Mouse (Mus musculus) limb, embryonic 13.5 days (tissue): ENCODE measurements around the gene Tgm1. TPM values are rescaled to one million over a fixed set of nuclear protein-coding genes. Genes with fewer than 3 reads are reported as not detected.
A peak's percentile ranks its signal among the peaks of the same experiment; 100 is the strongest.

Source experiments
- ATAC-seq: fragments of 200-750 bp; cut with Nextera tagmentation; 2 replicates; pipeline ENCODE4 v1.8.0; 2017; ENCODE audit warnings: low read depth, moderate number of reproducible peaks, moderate TSS enrichment; ENCODE audit not compliant: low FRiP score
- H3K27ac ChIP-seq: fragments of 300-500 bp; sonication (generic); 2 replicates; pipeline ENCODE4 v1.5.1; 2015; ENCODE audit warnings: inconsistent platforms, mild to moderate bottlenecking, moderate library complexity
- H3K27me3 ChIP-seq: fragments of 300-500 bp; sonication (generic); 2 replicates; pipeline ENCODE4 v1.6.1; 2015; ENCODE audit warnings: mild to moderate bottlenecking, inconsistent platforms
- H3K36me3 ChIP-seq: fragments of 300-500 bp; sonication (generic); 2 replicates; pipeline ENCODE4 v1.6.1; 2015; ENCODE audit warnings: inconsistent platforms, mild to moderate bottlenecking, moderate library complexity
- H3K4me1 ChIP-seq: fragments of 300-500 bp; sonication (generic); 2 replicates; pipeline ENCODE4 v1.6.1; 2015; ENCODE audit warnings: inconsistent platforms
- H3K4me2 ChIP-seq: fragments of 300-500 bp; sonication (generic); replicated peaks from 2 replicates; pipeline ENCODE4 v1.6.1; 2015; ENCODE audit warnings: inconsistent platforms, mild to moderate bottlenecking, moderate library complexity
- H3K4me3 ChIP-seq: fragments of 300-500 bp; sonication (generic); 2 replicates; pipeline ENCODE4 v1.5.1; 2015; ENCODE audit warnings: moderate library complexity, mild to moderate bottlenecking, inconsistent platforms
- H3K9ac ChIP-seq: fragments of 300-500 bp; sonication (generic); 2 replicates; pipeline ENCODE4 v1.6.1; 2015; ENCODE audit warnings: mild to moderate bottlenecking, inconsistent platforms
- H3K9me3 ChIP-seq: fragments of 300-500 bp; sonication (generic); 2 replicates; pipeline ENCODE4 v1.6.1; 2016; ENCODE audit warnings: inconsistent platforms
- WGBS: fragments of 180-500 bp; shearing (Covaris S2); methylation state at CpG from one replicate; pipeline ENCODE4 v1.1.7; 2015; 5-methylcytosine and 5-hydroxymethylcytosine counted together
- polyA plus RNA-seq: library from polyadenylated mRNA; unstranded; fragments of >200 nt; fragmentation: Nextera tagmentation; extraction: Ambion mirVana; gene quantifications from 2 replicates; pipeline ENCODE4 v1.2.1, GENCODE M21; 2015

Gene Tgm1
- polyA plus RNA-seq, 1 experiment from 2014 or later = 5.7 TPM

DNA sequence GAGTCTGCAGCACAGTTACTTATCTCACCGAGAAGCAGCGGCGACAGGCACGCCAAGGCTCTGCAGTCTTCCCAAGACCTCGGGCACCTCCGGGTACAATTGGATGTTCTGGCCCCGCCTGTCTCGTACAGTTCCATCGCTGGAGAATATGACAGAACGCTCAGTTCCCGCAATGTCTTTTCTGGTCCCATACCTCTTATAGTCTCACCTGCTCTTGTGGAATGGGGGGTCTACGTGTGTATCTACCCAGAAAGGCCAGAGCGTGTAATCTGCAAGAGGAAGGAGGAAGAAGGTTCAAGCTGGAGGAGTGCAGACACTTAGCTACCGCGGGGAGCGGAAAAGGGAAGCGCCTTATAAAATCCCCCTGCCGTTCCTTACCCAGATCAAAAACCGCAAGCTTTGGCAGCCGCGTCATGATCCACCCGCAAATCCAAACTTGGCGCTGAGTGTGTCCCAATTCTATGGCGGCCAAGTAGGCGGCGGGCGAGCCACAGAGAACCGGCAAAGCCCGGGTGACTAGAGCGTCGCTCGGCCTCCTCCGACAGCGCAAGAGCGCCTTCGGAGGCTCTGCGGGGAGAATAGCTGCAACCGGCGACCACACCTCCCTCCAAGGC, 53.7 kb downstream of the Tgm1 start, which contains the start of gene Mdp1:
TSS of gene Mdp1 (minus strand) at position 549 of the 614 bp plus-strand sequence.
- Histone ChIP-seq H3K27ac (peak within 1 kb of the TSS; percentile 66), H3K4me1 (peaks cover 18% of the 10 kb centered on the region), H3K36me3 (peaks cover 46% of the 10 kb centered on the region), H3K9ac (peak within 1 kb of the TSS; percentile 78), H3K9me3 (no peaks in the 10 kb centered on the region), H3K4me2 (peak within 1 kb of the TSS; percentile 66), H3K4me3 (peak within 1 kb of the TSS; percentile 65), H3K27me3 (no peaks in the 10 kb centered on the region)
- WGBS = under 1% methylated on average over 39 of the region's 39 CpGs
- peak; percentile 92 for ATAC-seq

DNA sequence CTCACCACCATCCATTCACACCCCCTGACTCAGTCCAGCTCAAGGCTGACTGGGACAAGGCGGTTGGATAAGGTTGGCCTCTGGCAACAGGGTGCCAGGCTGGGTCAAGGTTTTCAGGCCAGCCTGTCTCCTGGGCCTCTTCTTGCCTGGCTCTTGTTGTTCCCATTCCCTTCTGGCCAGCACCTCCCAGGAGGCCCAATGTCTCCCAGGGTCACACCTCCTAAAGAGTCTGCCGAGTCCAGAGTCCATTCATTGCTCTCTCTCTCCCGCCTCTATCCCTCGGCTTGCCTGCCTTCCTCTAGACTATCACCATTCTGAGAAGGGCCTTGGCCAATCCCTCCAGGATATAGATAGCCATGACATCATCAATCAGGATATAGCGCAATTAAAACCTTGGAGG, 55.7 kb downstream of the Tgm1 start:
- WGBS = 88% methylated on average over 5 of the region's 5 CpGs
- Histone ChIP-seq H3K4me3 (no peak overlapping the region), H3K9ac (no peak overlapping the region), H3K27me3 (no peaks in the 10 kb centered on the region), H3K9me3 (no peaks in the 10 kb centered on the region), H3K36me3 (peaks cover 37% of the 10 kb centered on the region), H3K4me1 (peaks cover 18% of the 10 kb centered on the region), H3K4me2 (no peak overlapping the region), H3K27ac (no peak overlapping the region)
- no peak for ATAC-seq

DNA sequence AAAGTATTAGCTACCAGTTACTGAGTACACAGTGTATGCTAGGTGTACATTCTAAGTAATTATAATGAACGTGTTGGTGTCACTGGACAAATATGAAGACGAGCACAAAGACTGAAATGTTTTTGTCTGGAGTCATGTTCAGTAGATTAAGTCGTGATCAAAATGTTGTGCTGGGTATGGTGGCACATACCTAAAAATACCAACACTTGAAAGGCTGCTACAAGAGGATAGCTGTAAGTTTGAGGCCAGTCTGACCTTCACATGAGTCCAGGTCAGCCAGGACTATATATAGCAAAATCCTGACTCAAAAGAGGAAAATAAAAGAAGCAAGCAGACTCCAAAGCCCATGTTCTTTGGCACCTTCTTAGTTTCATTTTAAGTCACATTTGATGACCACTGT, 56.8 kb downstream of the Tgm1 start:
- ATAC-seq = no peak

DNA sequence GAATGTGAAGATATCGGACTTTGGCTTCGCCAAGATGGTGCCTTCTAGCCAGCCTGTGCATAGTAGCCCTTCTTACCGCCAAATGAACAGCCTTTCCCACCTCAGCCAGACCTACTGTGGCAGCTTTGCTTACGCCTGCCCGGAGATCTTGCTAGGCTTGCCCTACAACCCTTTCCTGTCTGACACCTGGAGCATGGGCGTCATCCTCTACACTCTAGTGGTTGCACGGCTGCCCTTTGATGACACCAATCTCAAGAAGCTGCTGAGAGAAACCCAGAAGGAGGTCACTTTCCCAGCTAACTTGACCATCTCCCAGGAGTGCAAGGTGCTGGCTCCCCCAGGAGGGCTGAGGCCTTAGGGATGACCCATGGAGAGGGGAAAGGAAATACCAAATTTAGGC, 62.2 kb downstream of the Tgm1 start:
- Histone ChIP-seq H3K4me2 (no peak overlapping the region), H3K4me1 (no peaks in the 10 kb centered on the region), H3K9me3 (no peaks in the 10 kb centered on the region), H3K4me3 (no peak overlapping the region), H3K27me3 (no peaks in the 10 kb centered on the region), H3K36me3 (peaks cover 10% of the 10 kb centered on the region), H3K9ac (no peak overlapping the region), H3K27ac (no peak overlapping the region)
- ATAC-seq = no peak
- 88% methylated on average over 7 of the region's 7 CpGs for WGBS

More for the DNA sequence above, 56.8 kb downstream of the Tgm1 start:
- Histone ChIP-seq H3K36me3 (peaks cover 29% of the 10 kb centered on the region), H3K9ac (no peak overlapping the region), H3K27me3 (no peaks in the 10 kb centered on the region), H3K4me3 (no peak overlapping the region), H3K4me1 (peaks cover 18% of the 10 kb centered on the region), H3K9me3 (no peaks in the 10 kb centered on the region), H3K4me2 (no peak overlapping the region), H3K27ac (no peak overlapping the region)
- 87% methylated on average over 3 of the region's 3 CpGs for WGBS

Other genes starting within 250 kb of the Tgm1 start
- 87.4 and 89.1 TPM in 2 replicates for gene Dhrs4, start 235.2 kb downstream of the Tgm1 start, polyA plus RNA-seq
- 2.7 and 3.3 TPM in 2 replicates for gene Carmil3, start 223.3 kb downstream of the Tgm1 start, polyA plus RNA-seq
- gene Cpne6, start 203.5 kb downstream of the Tgm1 start, polyA plus RNA-seq = 0.32 and 0.78 TPM in 2 replicates
- not detected in 2 replicates for gene Nrl, start 188.9 kb downstream of the Tgm1 start, polyA plus RNA-seq
- gene Pck2, start 173.7 kb downstream of the Tgm1 start, polyA plus RNA-seq = 36.9 and 38.0 TPM in 2 replicates
- 55.9 and 58.7 TPM in 2 replicates for gene Dcaf11, start 153.9 kb downstream of the Tgm1 start, polyA plus RNA-seq
- gene A730061H03Rik, start 153.5 kb downstream of the Tgm1 start, polyA plus RNA-seq = 0.74 TPM in 1 of 2 replicates, not detected in the other
- gene Fitm1, start 138.3 kb downstream of the Tgm1 start, polyA plus RNA-seq = 22.5 and 25.5 TPM in 2 replicates
- gene Psme1, start 135.8 kb downstream of the Tgm1 start, polyA plus RNA-seq = 145 and 150 TPM in 2 replicates
- gene Emc9, start 128.6 kb downstream of the Tgm1 start, polyA plus RNA-seq = 4.9 and 5.0 TPM in 2 replicates
- 251 and 280 TPM in 2 replicates for gene Psme2, start 122.8 kb downstream of the Tgm1 start, polyA plus RNA-seq
- 22.5 and 23.2 TPM in 2 replicates for gene Rnf31, start 122.2 kb downstream of the Tgm1 start, polyA plus RNA-seq
- gene Irf9, start 110.4 kb downstream of the Tgm1 start, polyA plus RNA-seq = 11.2 and 11.4 TPM in 2 replicates
- 6.1 and 7.0 TPM in 2 replicates for gene Rec8, start 95.9 kb downstream of the Tgm1 start, polyA plus RNA-seq
- gene Ipo4, start 78.0 kb downstream of the Tgm1 start, polyA plus RNA-seq = 107 and 113 TPM in 2 replicates
- gene Gm49378, start 76.0 kb downstream of the Tgm1 start, polyA plus RNA-seq = 1.3 and 1.9 TPM in 2 replicates
- gene Tm9sf1, start 70.1 kb downstream of the Tgm1 start, polyA plus RNA-seq = 108 and 113 TPM in 2 replicates
- 0.91 and 1.0 TPM in 2 replicates for gene Tssk4, start 63.7 kb downstream of the Tgm1 start, polyA plus RNA-seq
- gene Mdp1, start 53.4 kb downstream of the Tgm1 start, polyA plus RNA-seq = 68.7 and 69.5 TPM in 2 replicates
- 70.2 and 72.7 TPM in 2 replicates for gene Gmpr2, start 42.0 kb downstream of the Tgm1 start, polyA plus RNA-seq
- 606 and 624 TPM in 2 replicates for gene Nedd8, start 41.8 kb downstream of the Tgm1 start, polyA plus RNA-seq
- gene Tinf2, start 32.1 kb downstream of the Tgm1 start, polyA plus RNA-seq = 43.4 and 44.0 TPM in 2 replicates
- 24.8 and 26.2 TPM in 2 replicates for gene Rabggta, start 8.3 kb upstream of the Tgm1 start, polyA plus RNA-seq
- 78.1 and 89.9 TPM in 2 replicates for gene Dhrs1, start 31.8 kb upstream of the Tgm1 start, polyA plus RNA-seq
- 41.8 and 42.8 TPM in 2 replicates for gene Nop9, start 31.8 kb upstream of the Tgm1 start, polyA plus RNA-seq
- 0.45 and 0.72 TPM in 2 replicates for gene Cideb, start 44.5 kb upstream of the Tgm1 start, polyA plus RNA-seq
- 0.36 and 0.64 TPM in 2 replicates for gene Ltb4r2, start 47.5 kb upstream of the Tgm1 start, polyA plus RNA-seq
- 0.45 and 0.51 TPM in 2 replicates for gene Ltb4r1, start 52.0 kb upstream of the Tgm1 start, polyA plus RNA-seq
- 20.9 and 25.6 TPM in 2 replicates for gene Adcy4, start 70.2 kb upstream of the Tgm1 start, polyA plus RNA-seq
- gene Ripk3, start 74.9 kb upstream of the Tgm1 start, polyA plus RNA-seq = 31.0 and 37.1 TPM in 2 replicates
- 124 and 128 TPM in 2 replicates for gene Nfatc4, start 109.2 kb upstream of the Tgm1 start, polyA plus RNA-seq
- 28.2 and 34.2 TPM in 2 replicates for gene Nynrin, start 140.1 kb upstream of the Tgm1 start, polyA plus RNA-seq
- 0.17 and 0.31 TPM in 2 replicates for gene Cbln3, start 170.5 kb upstream of the Tgm1 start, polyA plus RNA-seq
- 24.2 and 25.5 TPM in 2 replicates for gene Khnyn, start 171.0 kb upstream of the Tgm1 start, polyA plus RNA-seq
- gene Sdr39u1, start 186.4 kb upstream of the Tgm1 start, polyA plus RNA-seq = 98.8 and 104 TPM in 2 replicates
- 10.7 and 11.9 TPM in 2 replicates for gene Cma1, start 230.7 kb upstream of the Tgm1 start, polyA plus RNA-seq
- not detected in 2 replicates for gene Cma2, start 237.1 kb upstream of the Tgm1 start, polyA plus RNA-seq